Mouse (Mus musculus) right cerebral cortex, postnatal 14 days (tissue): ENCODE measurements around the gene Nfam1.
A peak's percentile ranks its signal among the peaks of the same experiment; 100 is the strongest.
"Not testable (repeated sequence)": the region's sequence is repeated elsewhere in the genome, so short reads cannot be mapped to it uniquely, and the experiment has no call there.

Experiments
- DNase-seq: peaks from one replicate; pipeline ENCODE4 v3.0.0; 2022

The Nfam1 gene

GRCm38 (mm10) chr15:83032981-83033541 is at the start of gene Nfam1:
Gene Nfam1, minus strand, starts transcription at chr15:83033306.
- DNase-seq = no peak

- DNase-seq = no peak
Observed at GRCm38 (mm10) chr15:83075607-83076525, 42.8 kb upstream of the Nfam1 start.

GRCm38 (mm10) chr15:83074179-83074578 is 41.1 kb upstream of the Nfam1 start:
- DNase-seq = no peak

GRCm38 (mm10) chr15:83071752-83072151 is 38.6 kb upstream of the Nfam1 start:
- DNase-seq = no peak

GRCm38 (mm10) chr15:83070942-83071341 is 37.8 kb upstream of the Nfam1 start:
- no peak for DNase-seq

- no peak for DNase-seq
Observed at GRCm38 (mm10) chr15:83068270-83068669, 35.2 kb upstream of the Nfam1 start.

GRCm38 (mm10) chr15:83065543-83065942 is 32.4 kb upstream of the Nfam1 start:
- DNase-seq = peak; percentile 54

GRCm38 (mm10) chr15:83062582-83062981 is 29.5 kb upstream of the Nfam1 start:
- DNase-seq = not testable (repeated sequence)

- DNase-seq = no peak
Observed at GRCm38 (mm10) chr15:83061689-83062088, 28.6 kb upstream of the Nfam1 start.

GRCm38 (mm10) chr15:83059233-83059660 is 26.1 kb upstream of the Nfam1 start:
- DNase-seq = no peak

GRCm38 (mm10) chr15:83057533-83057932 is 24.4 kb upstream of the Nfam1 start:
- no peak for DNase-seq

GRCm38 (mm10) chr15:83056378-83057083 is 23.4 kb upstream of the Nfam1 start:
- DNase-seq = peak; percentile 62

GRCm38 (mm10) chr15:83055569-83055968 is 22.5 kb upstream of the Nfam1 start:
- no peak for DNase-seq

- DNase-seq = no peak
Observed at GRCm38 (mm10) chr15:83053261-83053660, 20.2 kb upstream of the Nfam1 start.

GRCm38 (mm10) chr15:83052341-83053104 is 19.4 kb upstream of the Nfam1 start:
- no peak for DNase-seq

- no peak for DNase-seq
Observed at GRCm38 (mm10) chr15:83046730-83047129, 13.6 kb upstream of the Nfam1 start.

GRCm38 (mm10) chr15:83046308-83046707 is 13.2 kb upstream of the Nfam1 start:
- DNase-seq = no peak

- DNase-seq = not testable (repeated sequence)
Observed at GRCm38 (mm10) chr15:83045565-83045964, 12.5 kb upstream of the Nfam1 start.

GRCm38 (mm10) chr15:83043362-83043708 is 10.2 kb upstream of the Nfam1 start:
- no peak for DNase-seq

GRCm38 (mm10) chr15:83042655-83043361 is 9.7 kb upstream of the Nfam1 start:
- DNase-seq = peak; percentile 45

- no peak for DNase-seq
Observed at GRCm38 (mm10) chr15:83040156-83040555, 7.0 kb upstream of the Nfam1 start.

- no peak for DNase-seq
Observed at GRCm38 (mm10) chr15:83038812-83039211, 5.7 kb upstream of the Nfam1 start.
